Mouse (Mus musculus) cerebellum, adult 2 months (tissue): Measurements from ENCODE around the gene Galnt15.

Experiments
- CTCF ChIP-seq: fragments of 200-500 bp; IDR thresholded peaks from 2 replicates; pipeline ENCODE4 v1.5.1; 2011; ENCODE audit warnings: low read depth, mild to moderate bottlenecking, control low read depth, low read length, moderate library complexity, borderline replicate concordance; ENCODE audit not compliant: insufficient read depth
- POLR2A ChIP-seq: fragments of 200-500 bp; IDR thresholded peaks from 2 replicates; pipeline ENCODE4 v1.6.1; 2011; ENCODE audit warnings: low read length, control low read depth, borderline replicate concordance; ENCODE audit not compliant: insufficient read depth

DNA sequence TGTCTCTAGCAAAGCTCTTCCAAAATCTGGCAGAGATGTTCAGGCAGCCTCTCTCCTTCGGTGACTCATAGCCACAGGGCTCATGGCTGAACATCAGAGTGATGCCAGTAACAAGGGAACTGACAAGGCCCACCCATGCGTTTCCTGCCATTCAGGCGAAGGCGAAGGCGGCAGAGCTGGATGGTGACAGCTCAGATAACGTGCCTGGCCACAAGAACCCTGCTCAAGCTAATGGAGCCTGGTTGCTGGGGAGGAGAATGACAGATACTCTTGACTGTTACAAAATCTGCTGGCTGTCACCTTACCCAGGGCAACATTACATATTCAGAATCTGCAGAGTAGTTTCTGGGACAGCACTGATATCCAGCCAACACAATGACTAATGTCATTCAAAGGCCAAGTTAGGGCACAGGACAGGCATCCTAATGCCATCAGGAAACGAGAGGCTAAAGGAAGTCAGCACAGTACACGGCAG lies 44.5 kb downstream of the Galnt15 start:
- TF ChIP-seq CTCF = no peak
- no peak for TF ChIP-seq POLR2A
